Mouse (Mus musculus): Measurements from ENCODE around the gene Nprl3. TPM values are rescaled to one million over a fixed set of nuclear protein-coding genes. Genes with fewer than 3 reads are reported as not detected.

Nprl3 gene
- polyA plus RNA-seq, 1 experiment from 2014 or later: 45.2 TPM

- WGBS: 35% methylated on average over 4 of the region's 4 CpGs
- Histone ChIP-seq H3K27me3 (ENCODE audit: control insufficient read depth, insufficient read depth, low read depth, low read length) (no peaks in the 10 kb centered on the region; the same call in none of the 2 replicates), H3K9ac (ENCODE audit: low read length) (no peak overlapping the region), H3K36me3 (ENCODE audit: control insufficient read depth, insufficient read depth, low read length) (no peaks in the 10 kb centered on the region), H3K9me3 (ENCODE audit: control insufficient read depth, low read length) (no peaks in the 10 kb centered on the region), H3K27ac (ENCODE audit: low read length) (no peak overlapping the region), H3K4me2 (ENCODE audit: low read depth, low read length) (no peak overlapping the region), H3K4me3 (ENCODE audit: low read length) (no peak overlapping the region), H3K4me1 (replicated peaks; ENCODE audit: control insufficient read depth, insufficient read depth, low read length) (peaks cover 7% of the 10 kb centered on the region)
- ATAC-seq (ENCODE audit: low read depth): no peak
Observed at GRCm38 (mm10) chr11:32271178-32271577, 3.7 kb upstream of the Nprl3 start.

- no peaks in the 10 kb centered on the region for H3K9me3 ChIP-seq (ENCODE audit: control insufficient read depth, low read length)
Observed at GRCm38 (mm10) chr11:32268952-32269351, 1.4 kb upstream of the Nprl3 start.

GRCm38 (mm10) chr11:32267964-32268363, 457 bp upstream of the Nprl3 start:
- H3K4me2 ChIP-seq (ENCODE audit: low read depth, low read length): peak overlapping the region; percentile 59
- H3K27ac ChIP-seq (ENCODE audit: low read length): peak overlapping the region; percentile 68; the same call in 1 of the 2 replicates
- H3K9ac ChIP-seq (ENCODE audit: low read length): peak overlapping the region; percentile 63
- no peaks in the 10 kb centered on the region for H3K9me3 ChIP-seq (ENCODE audit: control insufficient read depth, low read length)
- no peaks in the 10 kb centered on the region for H3K36me3 ChIP-seq (ENCODE audit: control insufficient read depth, insufficient read depth, low read length)
- H3K4me1 ChIP-seq (replicated peaks; ENCODE audit: control insufficient read depth, insufficient read depth, low read length): peaks cover 7% of the 10 kb centered on the region
- WGBS: 17% methylated on average over 5 of the region's 5 CpGs
- peak overlapping the region; percentile 63 for H3K4me3 ChIP-seq (ENCODE audit: low read length)
- ATAC-seq (ENCODE audit: low read depth): peak; percentile 41
- no peaks in the 10 kb centered on the region; the same call in none of the 2 replicates for H3K27me3 ChIP-seq (ENCODE audit: control insufficient read depth, insufficient read depth, low read depth, low read length)

More at GRCm38 (mm10) chr11:32268952-32269351, 1.4 kb upstream of the Nprl3 start:
- H3K27me3 ChIP-seq (ENCODE audit: control insufficient read depth, insufficient read depth, low read depth, low read length): no peaks in the 10 kb centered on the region; the same call in none of the 2 replicates
- 77% methylated on average over 5 of the region's 5 CpGs for WGBS
- ATAC-seq (ENCODE audit: low read depth): no peak
- no peak overlapping the region for H3K27ac ChIP-seq (ENCODE audit: low read length)
- peaks cover 7% of the 10 kb centered on the region for H3K4me1 ChIP-seq (replicated peaks; ENCODE audit: control insufficient read depth, insufficient read depth, low read length)
- H3K4me2 ChIP-seq (ENCODE audit: low read depth, low read length): no peak overlapping the region
- H3K36me3 ChIP-seq (ENCODE audit: control insufficient read depth, insufficient read depth, low read length): no peaks in the 10 kb centered on the region
- no peak overlapping the region for H3K4me3 ChIP-seq (ENCODE audit: low read length)
- H3K9ac ChIP-seq (ENCODE audit: low read length): no peak overlapping the region

- peak overlapping the region; percentile 78 for H3K27ac ChIP-seq (ENCODE audit: low read length)
- H3K9me3 ChIP-seq (ENCODE audit: control insufficient read depth, low read length): no peaks in the 10 kb centered on the region
- peak overlapping the region; percentile 73 for H3K4me2 ChIP-seq (ENCODE audit: low read depth, low read length)
- peaks cover 7% of the 10 kb centered on the region for H3K4me1 ChIP-seq (replicated peaks; ENCODE audit: control insufficient read depth, insufficient read depth, low read length)
- no peak for ATAC-seq (ENCODE audit: low read depth)
- WGBS: 10% methylated on average over 6 of the region's 6 CpGs
- peak overlapping the region; percentile 88 for H3K9ac ChIP-seq (ENCODE audit: low read length)
- no peaks in the 10 kb centered on the region; the same call in none of the 2 replicates for H3K27me3 ChIP-seq (ENCODE audit: control insufficient read depth, insufficient read depth, low read depth, low read length)
- 0 out of 2 replicates have a peak, but pooled peaks cover 1% of the 10 kb centered on the region for H3K36me3 ChIP-seq (ENCODE audit: control insufficient read depth, insufficient read depth, low read length)
- peak overlapping the region; percentile 63 for H3K4me3 ChIP-seq (ENCODE audit: low read length)
Observed at GRCm38 (mm10) chr11:32266776-32267175, 731 bp downstream of the Nprl3 start.

GRCm38 (mm10) chr11:32266194-32266593, 1.3 kb downstream of the Nprl3 start:
- Histone ChIP-seq H3K9ac (ENCODE audit: low read length) (no peak overlapping the region), H3K27ac (ENCODE audit: low read length) (no peak overlapping the region), H3K9me3 (ENCODE audit: control insufficient read depth, low read length) (no peaks in the 10 kb centered on the region), H3K36me3 (ENCODE audit: control insufficient read depth, insufficient read depth, low read length) (0 out of 2 replicates have a peak, but pooled peaks cover 2% of the 10 kb centered on the region), H3K4me3 (ENCODE audit: low read length) (no peak overlapping the region), H3K4me2 (ENCODE audit: low read depth, low read length) (no peak overlapping the region), H3K27me3 (ENCODE audit: control insufficient read depth, insufficient read depth, low read depth, low read length) (no peaks in the 10 kb centered on the region; the same call in 1 of the 2 replicates), H3K4me1 (replicated peaks; ENCODE audit: control insufficient read depth, insufficient read depth, low read length) (peaks cover 7% of the 10 kb centered on the region)
- ATAC-seq (ENCODE audit: low read depth): no peak
- 92% methylated on average over 6 of the region's 6 CpGs for WGBS

GRCm38 (mm10) chr11:32265117-32265738, 2.3 kb downstream of the Nprl3 start:
- 88% methylated on average over 3 of the region's 3 CpGs for WGBS
- no peak overlapping the region for H3K9ac ChIP-seq (ENCODE audit: low read length)
- H3K36me3 ChIP-seq (ENCODE audit: control insufficient read depth, insufficient read depth, low read length): peaks cover 4% of the 10 kb centered on the region; the same call in 1 of the 2 replicates
- no peaks in the 10 kb centered on the region; the same call in 1 of the 2 replicates for H3K27me3 ChIP-seq (ENCODE audit: control insufficient read depth, insufficient read depth, low read depth, low read length)
- peaks cover 7% of the 10 kb centered on the region for H3K4me1 ChIP-seq (replicated peaks; ENCODE audit: control insufficient read depth, insufficient read depth, low read length)
- no peak for ATAC-seq (ENCODE audit: low read depth)
- H3K4me3 ChIP-seq (ENCODE audit: low read length): no peak overlapping the region
- no peak overlapping the region for H3K27ac ChIP-seq (ENCODE audit: low read length)
- no peak overlapping the region for H3K4me2 ChIP-seq (ENCODE audit: low read depth, low read length)
- H3K9me3 ChIP-seq (ENCODE audit: control insufficient read depth, low read length): no peaks in the 10 kb centered on the region

GRCm38 (mm10) chr11:32262674-32263415, 4.7 kb downstream of the Nprl3 start:
- Histone ChIP-seq H3K9me3 (ENCODE audit: control insufficient read depth, low read length) (no peaks in the 10 kb centered on the region), H3K9ac (ENCODE audit: low read length) (no peak overlapping the region), H3K36me3 (ENCODE audit: control insufficient read depth, insufficient read depth, low read length) (peaks cover 4% of the 10 kb centered on the region; the same call in 1 of the 2 replicates), H3K4me1 (replicated peaks; ENCODE audit: control insufficient read depth, insufficient read depth, low read length) (peaks cover 3% of the 10 kb centered on the region; the same call in 1 of the 2 replicates), H3K27me3 (ENCODE audit: control insufficient read depth, insufficient read depth, low read depth, low read length) (no peaks in the 10 kb centered on the region), H3K27ac (ENCODE audit: low read length) (no peak overlapping the region), H3K4me2 (ENCODE audit: low read depth, low read length) (no peak overlapping the region), H3K4me3 (ENCODE audit: low read length) (no peak overlapping the region)
- ATAC-seq (ENCODE audit: low read depth): no peak
- 62% methylated on average over 10 of the region's 10 CpGs for WGBS

- Histone ChIP-seq H3K27ac (ENCODE audit: low read length) (no peak overlapping the region), H3K4me2 (ENCODE audit: low read depth, low read length) (no peak overlapping the region), H3K9me3 (ENCODE audit: control insufficient read depth, low read length) (no peaks in the 10 kb centered on the region), H3K36me3 (ENCODE audit: control insufficient read depth, insufficient read depth, low read length) (peaks cover 4% of the 10 kb centered on the region; the same call in 1 of the 2 replicates), H3K4me1 (replicated peaks; ENCODE audit: control insufficient read depth, insufficient read depth, low read length) (no peaks in the 10 kb centered on the region), H3K27me3 (ENCODE audit: control insufficient read depth, insufficient read depth, low read depth, low read length) (no peaks in the 10 kb centered on the region), H3K9ac (ENCODE audit: low read length) (no peak overlapping the region), H3K4me3 (ENCODE audit: low read length) (no peak overlapping the region)
- no peak for ATAC-seq (ENCODE audit: low read depth)
- 90% methylated on average over 3 of the region's 3 CpGs for WGBS
Observed at GRCm38 (mm10) chr11:32256566-32256965, 10.9 kb downstream of the Nprl3 start.

- no peak overlapping the region for H3K4me2 ChIP-seq (ENCODE audit: low read depth, low read length)
- WGBS: 97% methylated on average over 1 of the region's 1 CpGs
- H3K36me3 ChIP-seq (ENCODE audit: control insufficient read depth, insufficient read depth, low read length): peaks cover 4% of the 10 kb centered on the region; the same call in 1 of the 2 replicates
- H3K4me1 ChIP-seq (replicated peaks; ENCODE audit: control insufficient read depth, insufficient read depth, low read length): no peaks in the 10 kb centered on the region
- H3K4me3 ChIP-seq (ENCODE audit: low read length): no peak overlapping the region
- no peaks in the 10 kb centered on the region for H3K27me3 ChIP-seq (ENCODE audit: control insufficient read depth, insufficient read depth, low read depth, low read length)
- no peak overlapping the region for H3K27ac ChIP-seq (ENCODE audit: low read length)
- ATAC-seq (ENCODE audit: low read depth): no peak
- H3K9ac ChIP-seq (ENCODE audit: low read length): no peak overlapping the region
- no peaks in the 10 kb centered on the region for H3K9me3 ChIP-seq (ENCODE audit: control insufficient read depth, low read length)
Observed at GRCm38 (mm10) chr11:32256146-32256545, 11.4 kb downstream of the Nprl3 start.

Measured in lung, embryonic 16.5 days (tissue).